Mouse (Mus musculus) duodenum, adult 2 months (tissue): Measurements from ENCODE around the gene Prmt2. TPM values are rescaled to one million over a fixed set of nuclear protein-coding genes. Genes with fewer than 3 reads are reported as not detected.

Experiments
- polyA plus RNA-seq: library from polyadenylated mRNA; depleted of rRNA; stranded (reverse); fragments of >200 nt; gene quantifications from 2 replicates; pipeline ENCODE4 v1.2.3, GENCODE M21; 2012; ENCODE audit warnings: low replicate concordance; rRNA removed

Prmt2 gene
- 14.6 and 20.6 TPM in 2 replicates for polyA plus RNA-seq

DNA sequence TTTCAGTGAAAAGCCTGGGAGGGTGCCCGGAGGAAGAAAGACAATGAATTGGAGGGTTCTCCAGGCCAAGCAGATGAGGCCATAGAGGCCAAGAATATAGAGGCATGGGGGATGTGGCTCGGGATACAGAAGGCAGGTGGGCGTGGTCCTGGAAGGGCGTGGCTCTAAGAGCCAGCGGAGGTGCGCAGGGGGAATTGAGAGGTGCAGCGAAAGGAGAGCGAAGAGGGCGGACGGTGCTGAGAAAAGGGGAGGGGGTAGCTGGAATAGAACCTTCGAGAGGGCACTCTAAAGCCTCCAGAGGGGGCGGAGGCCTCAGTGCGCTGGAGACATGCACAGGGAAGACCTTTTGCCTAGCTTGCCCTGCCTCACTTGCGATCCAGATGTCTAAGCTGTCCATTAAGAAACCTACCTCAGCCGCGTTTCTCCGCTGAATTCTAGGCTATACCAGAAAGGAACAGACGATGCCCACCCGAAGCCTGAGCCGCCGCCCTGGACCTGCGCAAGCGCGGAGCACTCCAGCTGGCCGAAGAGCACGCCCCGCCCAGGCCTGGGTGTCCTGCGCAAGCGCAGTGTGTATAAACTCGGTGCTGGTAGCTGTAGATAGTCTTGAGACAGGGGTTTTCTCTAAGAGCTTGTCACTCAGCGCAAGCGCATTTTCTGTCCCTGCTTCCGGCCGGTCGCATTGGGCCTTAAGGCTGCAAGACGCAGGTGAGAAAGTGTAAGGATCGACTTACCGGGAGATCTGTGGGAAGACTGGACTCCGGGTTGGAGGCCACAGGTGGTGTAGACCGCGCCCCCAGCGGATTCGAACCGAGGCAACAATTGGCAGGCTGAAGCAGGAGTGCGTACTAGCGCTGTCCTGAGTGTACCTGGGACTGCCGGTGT lies at the start of gene Prmt2:
Prmt2 (minus strand) TSS at position 525 of the 885 bp plus-strand sequence.

DNA sequence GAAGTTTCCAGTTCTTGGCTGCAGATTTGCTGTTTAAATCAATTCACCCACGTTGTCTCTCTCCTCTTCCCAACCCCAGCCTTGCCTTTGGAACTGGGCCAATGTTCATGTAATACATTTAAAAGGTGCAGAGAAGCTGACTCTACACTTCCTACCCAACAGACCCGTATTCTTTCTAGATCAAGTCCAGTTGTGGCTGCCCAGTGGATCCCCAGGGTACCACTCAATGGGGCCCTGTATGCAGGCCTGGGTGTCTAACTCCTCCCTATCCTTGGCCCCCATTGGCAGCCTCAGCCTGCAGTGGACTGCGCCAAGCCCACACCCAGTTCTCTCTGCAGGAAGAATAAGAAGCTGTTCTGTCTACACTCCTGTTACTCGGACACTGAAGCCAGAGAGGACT lies 15.9 kb upstream of the Prmt2 start, which contains the start of gene S100b:
S100b (plus strand) TSS at position 318 of the 400 bp plus-strand sequence.

Other genes with a start within 250 kb of the Prmt2 start
- 3.8 TPM in 2 replicates for gene Zfp280b, start 205.2 kb downstream of the Prmt2 start, polyA plus RNA-seq
- 5.3 and 58.4 TPM in 2 replicates for gene Slc5a4b, start 126.9 kb downstream of the Prmt2 start, polyA plus RNA-seq
- 7.9 and 74.2 TPM in 2 replicates for gene Slc5a4a, start 90.4 kb downstream of the Prmt2 start, polyA plus RNA-seq
- gene S100b, start 16.0 kb upstream of the Prmt2 start, polyA plus RNA-seq = 0.44 and 1.6 TPM in 2 replicates
- gene Dip2a, start 107.4 kb upstream of the Prmt2 start, polyA plus RNA-seq = 7.9 and 8.9 TPM in 2 replicates
- not detected in 2 replicates for gene AC141477.1, start 202.6 kb upstream of the Prmt2 start, polyA plus RNA-seq
- 7.0 and 7.6 TPM in 2 replicates for gene Pcnt, start 204.9 kb upstream of the Prmt2 start, polyA plus RNA-seq
- gene 2610028H24Rik, start 211.2 kb upstream of the Prmt2 start, polyA plus RNA-seq = not detected in 2 replicates
- 7.2 and 9.6 TPM in 2 replicates for gene Mcm3ap, start 231.1 kb upstream of the Prmt2 start, polyA plus RNA-seq
- gene Ybey, start 231.2 kb upstream of the Prmt2 start, polyA plus RNA-seq = 3.3 and 4.8 TPM in 2 replicates